Mouse (Mus musculus): ENCODE results near the gene Gm6121. TPM values are rescaled to one million over a fixed set of nuclear protein-coding genes. Genes with fewer than 3 reads are reported as not detected.

Gene Gm6121
- not detected for polyA plus RNA-seq (2015; fragmentation: Illumina TruSeq; extraction: RNeasy Lipid Tissue Mini Kit (QIAGEN cat#74804); ENCODE audit: low read depth, low replicate concordance)

DNA sequence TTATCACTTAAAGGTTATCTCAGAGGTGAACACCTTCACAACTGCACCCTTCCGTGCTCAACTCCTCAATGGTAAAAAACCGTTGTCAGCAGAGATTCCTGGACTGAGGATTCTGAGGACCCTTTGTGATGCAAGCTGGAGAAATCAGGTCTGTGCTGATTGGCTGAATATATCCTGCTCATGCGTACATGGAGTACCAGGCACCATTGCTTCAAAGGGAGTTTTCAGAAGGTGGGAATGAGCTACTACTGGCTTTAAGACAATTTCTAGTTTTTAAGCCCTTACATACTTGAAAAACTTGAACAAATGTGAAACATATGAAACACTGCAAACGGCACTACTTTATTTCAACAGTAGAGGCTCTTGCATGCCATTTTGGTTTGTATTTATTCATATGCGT, at the start of gene Gm6121:
Gm6121 (minus strand) TSS at position 101 of the 400 bp plus-strand sequence.

Other genes with a start within 250 kb of the Gm6121 start
- not detected for gene Gm14525, start 233.1 kb downstream of the Gm6121 start, polyA plus RNA-seq (2015; fragmentation: Illumina TruSeq; extraction: RNeasy Lipid Tissue Mini Kit (QIAGEN cat#74804); ENCODE audit: low read depth, low replicate concordance)